Mouse (Mus musculus): Measurements from ENCODE around the gene Abhd16a. TPM values are rescaled to one million over a fixed set of nuclear protein-coding genes. Genes with fewer than 3 reads are reported as not detected.

The Abhd16a gene
- polyA plus RNA-seq, 1 experiment from 2014 or later: 3.5 TPM

DNA sequence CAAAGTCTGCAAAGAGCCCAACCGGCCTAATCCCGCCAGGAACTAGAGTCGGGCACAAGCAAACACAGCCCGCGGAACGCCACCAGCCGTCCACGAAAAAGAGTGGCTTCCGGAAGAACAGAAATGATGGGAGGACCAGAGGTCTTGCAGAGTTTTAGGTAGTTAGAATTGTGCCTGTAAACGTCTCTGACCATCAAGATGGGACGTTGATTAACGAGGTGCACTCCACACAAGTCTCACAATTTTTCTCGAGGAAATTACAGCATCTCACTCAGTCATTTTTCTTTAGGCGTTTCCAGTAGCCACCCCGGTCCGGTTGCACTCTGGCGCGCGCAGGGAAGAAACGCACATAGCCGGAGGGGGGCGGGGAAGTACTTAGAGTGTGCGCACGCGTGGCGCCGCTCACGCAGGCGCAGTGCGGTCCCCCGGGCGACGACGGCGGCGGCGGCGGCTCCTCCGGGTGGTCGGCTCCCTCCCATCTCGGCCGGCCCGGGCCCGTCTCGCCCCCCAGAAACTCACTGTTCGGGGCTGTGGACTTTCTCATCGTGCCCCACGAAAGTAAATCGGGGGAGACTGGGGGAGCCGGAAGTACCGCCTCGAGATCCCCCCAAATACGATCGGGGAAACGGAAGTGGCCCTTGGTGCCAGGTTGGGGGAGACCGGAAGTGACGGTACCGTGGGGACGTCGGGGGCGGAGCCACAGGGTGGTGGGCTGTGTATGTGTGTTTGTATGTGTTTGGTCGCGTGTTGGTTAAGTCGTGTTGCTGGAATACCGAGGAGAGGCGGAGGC lies 45.9 kb downstream of the Abhd16a start, which contains the start of gene Bag6:
Gene Bag6, plus strand, starts transcription at position 378 of the 790 bp plus-strand sequence.

Other genes starting within 250 kb of the Abhd16a start
- gene Skiv2l, start 239.1 kb upstream of the Abhd16a start, polyA plus RNA-seq (2014; fragmentation: Illumina TruSeq; extraction: RNeasy Lipid Tissue Mini Kit (QIAGEN cat#74804)): 2.9 TPM
- gene Nelfe, start 238.9 kb upstream of the Abhd16a start, polyA plus RNA-seq (2014; fragmentation: Illumina TruSeq; extraction: RNeasy Lipid Tissue Mini Kit (QIAGEN cat#74804)): 1.8 TPM
- gene Cfb, start 226.7 kb upstream of the Abhd16a start, polyA plus RNA-seq (2014; fragmentation: Illumina TruSeq; extraction: RNeasy Lipid Tissue Mini Kit (QIAGEN cat#74804)): not detected
- 10.8 TPM for gene Zbtb12, start 209.8 kb upstream of the Abhd16a start, polyA plus RNA-seq (2014; fragmentation: Illumina TruSeq; extraction: RNeasy Lipid Tissue Mini Kit (QIAGEN cat#74804))
- 1.0 TPM for gene Gm20547, start 207.2 kb upstream of the Abhd16a start, polyA plus RNA-seq (2014; fragmentation: Illumina TruSeq; extraction: RNeasy Lipid Tissue Mini Kit (QIAGEN cat#74804))
- gene C2, start 191.0 kb upstream of the Abhd16a start, polyA plus RNA-seq (2014; fragmentation: Illumina TruSeq; extraction: RNeasy Lipid Tissue Mini Kit (QIAGEN cat#74804)): 11.5 TPM
- gene Ehmt2, start 190.8 kb upstream of the Abhd16a start, polyA plus RNA-seq (2014; fragmentation: Illumina TruSeq; extraction: RNeasy Lipid Tissue Mini Kit (QIAGEN cat#74804)): 9.4 TPM
- 0.20 TPM for gene Slc44a4, start 174.8 kb upstream of the Abhd16a start, polyA plus RNA-seq (2014; fragmentation: Illumina TruSeq; extraction: RNeasy Lipid Tissue Mini Kit (QIAGEN cat#74804))
- 1.8 TPM for gene Neu1, start 158.0 kb upstream of the Abhd16a start, polyA plus RNA-seq (2014; fragmentation: Illumina TruSeq; extraction: RNeasy Lipid Tissue Mini Kit (QIAGEN cat#74804))
- gene Hspa1b, start 130.0 kb upstream of the Abhd16a start, polyA plus RNA-seq (2014; fragmentation: Illumina TruSeq; extraction: RNeasy Lipid Tissue Mini Kit (QIAGEN cat#74804)): 16.9 TPM
- gene Gm20481, start 119.4 kb upstream of the Abhd16a start, polyA plus RNA-seq (2014; fragmentation: Illumina TruSeq; extraction: RNeasy Lipid Tissue Mini Kit (QIAGEN cat#74804)): not detected
- 8.2 TPM for gene Hspa1a, start 117.1 kb upstream of the Abhd16a start, polyA plus RNA-seq (2014; fragmentation: Illumina TruSeq; extraction: RNeasy Lipid Tissue Mini Kit (QIAGEN cat#74804))
- gene Hspa1l, start 116.6 kb upstream of the Abhd16a start, polyA plus RNA-seq (2014; fragmentation: Illumina TruSeq; extraction: RNeasy Lipid Tissue Mini Kit (QIAGEN cat#74804)): not detected
- gene Lsm2, start 107.4 kb upstream of the Abhd16a start, polyA plus RNA-seq (2014; fragmentation: Illumina TruSeq; extraction: RNeasy Lipid Tissue Mini Kit (QIAGEN cat#74804)): 19.2 TPM
- 6.0 TPM for gene Vars, start 88.3 kb upstream of the Abhd16a start, polyA plus RNA-seq (2014; fragmentation: Illumina TruSeq; extraction: RNeasy Lipid Tissue Mini Kit (QIAGEN cat#74804))
- not detected for gene Vwa7, start 72.7 kb upstream of the Abhd16a start, polyA plus RNA-seq (2014; fragmentation: Illumina TruSeq; extraction: RNeasy Lipid Tissue Mini Kit (QIAGEN cat#74804))
- not detected for gene Sapcd1, start 61.2 kb upstream of the Abhd16a start, polyA plus RNA-seq (2014; fragmentation: Illumina TruSeq; extraction: RNeasy Lipid Tissue Mini Kit (QIAGEN cat#74804))
- gene Msh5, start 42.5 kb upstream of the Abhd16a start, polyA plus RNA-seq (2014; fragmentation: Illumina TruSeq; extraction: RNeasy Lipid Tissue Mini Kit (QIAGEN cat#74804)): 0.68 TPM
- gene Clic1, start 39.3 kb upstream of the Abhd16a start, polyA plus RNA-seq (2014; fragmentation: Illumina TruSeq; extraction: RNeasy Lipid Tissue Mini Kit (QIAGEN cat#74804)): 25.1 TPM
- gene Ddah2, start 30.2 kb upstream of the Abhd16a start, polyA plus RNA-seq (2014; fragmentation: Illumina TruSeq; extraction: RNeasy Lipid Tissue Mini Kit (QIAGEN cat#74804)): 2.7 TPM
- not detected for gene Ly6g6c, start 23.9 kb upstream of the Abhd16a start, polyA plus RNA-seq (2014; fragmentation: Illumina TruSeq; extraction: RNeasy Lipid Tissue Mini Kit (QIAGEN cat#74804))
- gene Mpig6b, start 23.1 kb upstream of the Abhd16a start, polyA plus RNA-seq (2014; fragmentation: Illumina TruSeq; extraction: RNeasy Lipid Tissue Mini Kit (QIAGEN cat#74804)): 0.20 TPM
- not detected for gene Ly6g6e, start 12.4 kb upstream of the Abhd16a start, polyA plus RNA-seq (2014; fragmentation: Illumina TruSeq; extraction: RNeasy Lipid Tissue Mini Kit (QIAGEN cat#74804))
- gene Ly6g6d, start 11.2 kb upstream of the Abhd16a start, polyA plus RNA-seq (2014; fragmentation: Illumina TruSeq; extraction: RNeasy Lipid Tissue Mini Kit (QIAGEN cat#74804)): not detected
- not detected for gene Ly6g6f, start 3.7 kb upstream of the Abhd16a start, polyA plus RNA-seq (2014; fragmentation: Illumina TruSeq; extraction: RNeasy Lipid Tissue Mini Kit (QIAGEN cat#74804))
- not detected for gene Ly6g5c, start 19.0 kb downstream of the Abhd16a start, polyA plus RNA-seq (2014; fragmentation: Illumina TruSeq; extraction: RNeasy Lipid Tissue Mini Kit (QIAGEN cat#74804))
- not detected for gene Ly6g5b, start 26.2 kb downstream of the Abhd16a start, polyA plus RNA-seq (2014; fragmentation: Illumina TruSeq; extraction: RNeasy Lipid Tissue Mini Kit (QIAGEN cat#74804))
- gene Gpank1, start 32.2 kb downstream of the Abhd16a start, polyA plus RNA-seq (2014; fragmentation: Illumina TruSeq; extraction: RNeasy Lipid Tissue Mini Kit (QIAGEN cat#74804)): 0.91 TPM
- 117 TPM for gene Csnk2b, start 32.8 kb downstream of the Abhd16a start, polyA plus RNA-seq (2014; fragmentation: Illumina TruSeq; extraction: RNeasy Lipid Tissue Mini Kit (QIAGEN cat#74804))
- gene D17H6S53E, start 37.1 kb downstream of the Abhd16a start, polyA plus RNA-seq (2014; fragmentation: Illumina TruSeq; extraction: RNeasy Lipid Tissue Mini Kit (QIAGEN cat#74804)): 0.83 TPM
- not detected for gene Apom, start 42.8 kb downstream of the Abhd16a start, polyA plus RNA-seq (2014; fragmentation: Illumina TruSeq; extraction: RNeasy Lipid Tissue Mini Kit (QIAGEN cat#74804))
- gene Bag6, start 45.9 kb downstream of the Abhd16a start, polyA plus RNA-seq (2014; fragmentation: Illumina TruSeq; extraction: RNeasy Lipid Tissue Mini Kit (QIAGEN cat#74804)): 9.7 TPM
- 10.0 TPM for gene Prrc2a, start 75.6 kb downstream of the Abhd16a start, polyA plus RNA-seq (2014; fragmentation: Illumina TruSeq; extraction: RNeasy Lipid Tissue Mini Kit (QIAGEN cat#74804))
- gene Aif1, start 86.8 kb downstream of the Abhd16a start, polyA plus RNA-seq (2014; fragmentation: Illumina TruSeq; extraction: RNeasy Lipid Tissue Mini Kit (QIAGEN cat#74804)): 5.8 TPM
- gene Lst1, start 99.2 kb downstream of the Abhd16a start, polyA plus RNA-seq (2014; fragmentation: Illumina TruSeq; extraction: RNeasy Lipid Tissue Mini Kit (QIAGEN cat#74804)): not detected
- gene Ltb, start 105.2 kb downstream of the Abhd16a start, polyA plus RNA-seq (2014; fragmentation: Illumina TruSeq; extraction: RNeasy Lipid Tissue Mini Kit (QIAGEN cat#74804)): not detected
- not detected for gene Tnf, start 112.7 kb downstream of the Abhd16a start, polyA plus RNA-seq (2014; fragmentation: Illumina TruSeq; extraction: RNeasy Lipid Tissue Mini Kit (QIAGEN cat#74804))
- gene Lta, start 116.1 kb downstream of the Abhd16a start, polyA plus RNA-seq (2014; fragmentation: Illumina TruSeq; extraction: RNeasy Lipid Tissue Mini Kit (QIAGEN cat#74804)): not detected
- not detected for gene Gm16181, start 131.6 kb downstream of the Abhd16a start, polyA plus RNA-seq (2014; fragmentation: Illumina TruSeq; extraction: RNeasy Lipid Tissue Mini Kit (QIAGEN cat#74804))
- gene Atp6v1g2, start 144.4 kb downstream of the Abhd16a start, polyA plus RNA-seq (2014; fragmentation: Illumina TruSeq; extraction: RNeasy Lipid Tissue Mini Kit (QIAGEN cat#74804)): 5.4 TPM
- gene Nfkbil1, start 146.5 kb downstream of the Abhd16a start, polyA plus RNA-seq (2014; fragmentation: Illumina TruSeq; extraction: RNeasy Lipid Tissue Mini Kit (QIAGEN cat#74804)): not detected
- gene Ddx39b, start 152.5 kb downstream of the Abhd16a start, polyA plus RNA-seq (2014; fragmentation: Illumina TruSeq; extraction: RNeasy Lipid Tissue Mini Kit (QIAGEN cat#74804)): 7.3 TPM
- gene H2-D1, start 173.5 kb downstream of the Abhd16a start, polyA plus RNA-seq (2014; fragmentation: Illumina TruSeq; extraction: RNeasy Lipid Tissue Mini Kit (QIAGEN cat#74804)): 26.9 TPM
- gene H2-Q1, start 231.1 kb downstream of the Abhd16a start, polyA plus RNA-seq (2014; fragmentation: Illumina TruSeq; extraction: RNeasy Lipid Tissue Mini Kit (QIAGEN cat#74804)): not detected

All from ovary, adult 10 weeks (tissue).